Mouse (Mus musculus) lung, postnatal 10 days (tissue): ENCODE measurements around the gene Tmem176b.

Experiments
- DNase-seq: peaks from one replicate; pipeline ENCODE4 v3.0.0; 2021

The Tmem176b gene

DNA sequence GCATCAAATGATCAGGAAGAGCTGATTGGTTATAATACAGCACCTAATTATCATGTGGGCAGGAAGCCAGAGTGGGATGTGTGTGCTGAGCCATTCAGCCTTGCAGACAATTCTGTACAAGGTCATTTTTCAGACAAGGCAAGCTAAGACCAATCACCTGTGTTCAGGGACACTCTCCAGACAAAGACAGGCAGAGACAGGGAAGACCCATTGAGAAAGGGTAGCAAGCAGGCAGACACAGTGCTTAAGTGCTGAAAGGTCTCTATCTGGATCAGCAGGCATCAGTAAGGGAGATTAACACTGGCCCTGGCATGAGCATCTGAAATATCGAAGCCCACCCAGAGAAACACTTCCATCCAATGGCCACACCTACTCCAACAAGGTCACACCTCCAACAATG, 56.9 kb downstream of the Tmem176b start:
- no peak for DNase-seq
